Mouse (Mus musculus): ENCODE results near the gene Mrtfa. TPM values are rescaled to one million over a fixed set of nuclear protein-coding genes. Genes with fewer than 3 reads are reported as not detected.

Gene Mrtfa
- polyA plus RNA-seq, 1 experiment from 2014 or later = 31.3 TPM

- 79% methylated on average over 5 of the region's 5 CpGs for WGBS
These were observed 123.6 kb downstream of the Mrtfa start for GRCm38 (mm10) chr15:81066976-81067375.

GRCm38 (mm10) chr15:81064661-81065060 is 125.9 kb downstream of the Mrtfa start:
- no peak overlapping the region for H3K4me3 ChIP-seq (ENCODE audit: low read depth, low read length)
- WGBS = 94% methylated on average over 4 of the region's 4 CpGs
- H3K27me3 ChIP-seq (ENCODE audit: control insufficient read depth, insufficient read depth, low read length) = no peaks in the 10 kb centered on the region
- no peak overlapping the region for H3K9ac ChIP-seq (replicated peaks; ENCODE audit: low read depth, low read length)
- no peak for ATAC-seq (ENCODE audit: low read depth)
- H3K4me1 ChIP-seq (ENCODE audit: control insufficient read depth, insufficient read depth, low read length) = peaks cover 13% of the 10 kb centered on the region; the same call in 1 of the 2 replicates
- H3K27ac ChIP-seq (ENCODE audit: low read depth, low read length) = no peak overlapping the region
- H3K9me3 ChIP-seq (ENCODE audit: control insufficient read depth, low read length) = no peaks in the 10 kb centered on the region
- no peaks in the 10 kb centered on the region for H3K36me3 ChIP-seq (ENCODE audit: control insufficient read depth, insufficient read depth, low read length)
- H3K4me2 ChIP-seq (ENCODE audit: low read depth, low read length) = no peak overlapping the region

More at GRCm38 (mm10) chr15:81066976-81067375, 123.6 kb downstream of the Mrtfa start:
- H3K27me3 ChIP-seq (ENCODE audit: control insufficient read depth, insufficient read depth, low read length) = no peaks in the 10 kb centered on the region
- no peak overlapping the region for H3K9ac ChIP-seq (replicated peaks; ENCODE audit: low read depth, low read length)
- no peak for ATAC-seq (ENCODE audit: low read depth)
- H3K4me3 ChIP-seq (ENCODE audit: low read depth, low read length) = no peak overlapping the region
- no peak overlapping the region for H3K27ac ChIP-seq (ENCODE audit: low read depth, low read length)
- H3K4me2 ChIP-seq (ENCODE audit: low read depth, low read length) = no peak overlapping the region
- H3K9me3 ChIP-seq (ENCODE audit: control insufficient read depth, low read length) = no peaks in the 10 kb centered on the region
- H3K36me3 ChIP-seq (ENCODE audit: control insufficient read depth, insufficient read depth, low read length) = no peaks in the 10 kb centered on the region
- H3K4me1 ChIP-seq (ENCODE audit: control insufficient read depth, insufficient read depth, low read length) = peaks cover 11% of the 10 kb centered on the region; the same call in 1 of the 2 replicates

- 28% methylated on average over 1 of the region's 1 CpGs for WGBS
- Histone ChIP-seq H3K9ac (replicated peaks; ENCODE audit: low read depth, low read length) (no peak overlapping the region), H3K27me3 (ENCODE audit: control insufficient read depth, insufficient read depth, low read length) (no peaks in the 10 kb centered on the region), H3K4me2 (ENCODE audit: low read depth, low read length) (no peak overlapping the region), H3K4me3 (ENCODE audit: low read depth, low read length) (no peak overlapping the region), H3K4me1 (ENCODE audit: control insufficient read depth, insufficient read depth, low read length) (peaks cover 13% of the 10 kb centered on the region; the same call in 1 of the 2 replicates), H3K27ac (ENCODE audit: low read depth, low read length) (no peak overlapping the region), H3K9me3 (ENCODE audit: control insufficient read depth, low read length) (no peaks in the 10 kb centered on the region), H3K36me3 (ENCODE audit: control insufficient read depth, insufficient read depth, low read length) (no peaks in the 10 kb centered on the region)
- ATAC-seq (ENCODE audit: low read depth) = no peak
These were observed 126.4 kb downstream of the Mrtfa start for GRCm38 (mm10) chr15:81064143-81064542.

- H3K27me3 ChIP-seq (ENCODE audit: control insufficient read depth, insufficient read depth, low read length) = no peaks in the 10 kb centered on the region
- H3K4me2 ChIP-seq (ENCODE audit: low read depth, low read length) = no peak overlapping the region
- no peak overlapping the region for H3K9ac ChIP-seq (replicated peaks; ENCODE audit: low read depth, low read length)
- no peak overlapping the region for H3K27ac ChIP-seq (ENCODE audit: low read depth, low read length)
- peaks cover 13% of the 10 kb centered on the region; the same call in 1 of the 2 replicates for H3K4me1 ChIP-seq (ENCODE audit: control insufficient read depth, insufficient read depth, low read length)
- H3K4me3 ChIP-seq (ENCODE audit: low read depth, low read length) = no peak overlapping the region
- no peaks in the 10 kb centered on the region for H3K9me3 ChIP-seq (ENCODE audit: control insufficient read depth, low read length)
- no peak for ATAC-seq (ENCODE audit: low read depth)
- H3K36me3 ChIP-seq (ENCODE audit: control insufficient read depth, insufficient read depth, low read length) = no peaks in the 10 kb centered on the region
- 55% methylated on average over 8 of the region's 8 CpGs for WGBS
These were observed 127.9 kb downstream of the Mrtfa start for GRCm38 (mm10) chr15:81062616-81063015.

DNA sequence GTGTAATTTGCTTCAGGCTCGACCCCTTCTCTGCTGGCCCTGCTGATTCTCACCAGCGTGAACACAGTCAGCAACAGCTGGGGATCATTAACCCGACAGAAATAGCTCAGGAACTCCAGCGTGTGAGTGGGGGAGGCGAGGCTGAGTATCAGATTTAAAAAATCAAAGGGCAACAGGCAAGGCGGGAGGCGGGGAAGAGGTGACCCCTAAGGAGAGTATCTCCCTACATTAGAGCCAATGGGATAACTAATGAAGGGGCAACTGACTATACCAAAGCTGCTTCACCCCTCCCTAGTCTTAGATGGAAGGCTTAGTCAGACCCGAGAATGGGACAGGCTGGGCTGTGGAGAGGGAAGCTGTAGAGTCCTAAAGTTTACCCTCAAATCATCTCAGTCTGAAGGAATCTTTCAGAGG is 128.4 kb downstream of the Mrtfa start:
- 17% methylated on average over 8 of the region's 8 CpGs for WGBS
- peaks cover 13% of the 10 kb centered on the region; the same call in 1 of the 2 replicates for H3K4me1 ChIP-seq (ENCODE audit: control insufficient read depth, insufficient read depth, low read length)

DNA sequence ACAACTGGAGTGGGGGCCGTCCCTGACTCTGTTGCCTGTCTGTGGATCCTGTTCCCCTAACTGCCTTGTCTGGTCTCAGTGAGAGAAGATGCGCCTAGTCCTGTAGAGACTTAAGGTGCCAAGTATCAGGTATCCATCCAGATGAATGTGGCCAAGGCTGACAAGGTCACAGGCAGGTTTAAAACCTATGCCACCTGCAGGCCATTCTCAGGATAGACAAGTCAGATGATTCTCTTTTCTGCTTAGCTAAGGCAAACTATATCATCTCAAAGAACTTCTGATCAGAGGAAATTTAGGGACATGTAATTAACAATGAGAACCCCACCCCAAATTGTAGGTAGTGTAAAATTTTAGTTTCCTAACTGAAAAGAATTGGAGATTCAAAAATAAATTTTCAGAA is 129.6 kb downstream of the Mrtfa start:
- Histone ChIP-seq H3K36me3 (ENCODE audit: control insufficient read depth, insufficient read depth, low read length) (no peaks in the 10 kb centered on the region), H3K27me3 (ENCODE audit: control insufficient read depth, insufficient read depth, low read length) (no peaks in the 10 kb centered on the region), H3K4me2 (ENCODE audit: low read depth, low read length) (no peak overlapping the region), H3K27ac (ENCODE audit: low read depth, low read length) (no peak overlapping the region), H3K4me1 (ENCODE audit: control insufficient read depth, insufficient read depth, low read length) (peaks cover 13% of the 10 kb centered on the region; the same call in 1 of the 2 replicates), H3K4me3 (ENCODE audit: low read depth, low read length) (no peak overlapping the region), H3K9me3 (ENCODE audit: control insufficient read depth, low read length) (no peaks in the 10 kb centered on the region), H3K9ac (replicated peaks; ENCODE audit: low read depth, low read length) (no peak overlapping the region)
- WGBS = 98% methylated on average over 2 of the region's 2 CpGs
- no peak for ATAC-seq (ENCODE audit: low read depth)

More for the DNA sequence above, 128.4 kb downstream of the Mrtfa start:
- Histone ChIP-seq H3K9ac (replicated peaks; ENCODE audit: low read depth, low read length) (no peak overlapping the region), H3K27me3 (ENCODE audit: control insufficient read depth, insufficient read depth, low read length) (no peaks in the 10 kb centered on the region), H3K4me3 (ENCODE audit: low read depth, low read length) (no peak overlapping the region), H3K4me2 (ENCODE audit: low read depth, low read length) (no peak overlapping the region), H3K27ac (ENCODE audit: low read depth, low read length) (no peak overlapping the region), H3K36me3 (ENCODE audit: control insufficient read depth, insufficient read depth, low read length) (no peaks in the 10 kb centered on the region), H3K9me3 (ENCODE audit: control insufficient read depth, low read length) (no peaks in the 10 kb centered on the region)
- ATAC-seq (ENCODE audit: low read depth) = no peak

GRCm38 (mm10) chr15:81057736-81058135 is 132.8 kb downstream of the Mrtfa start:
- no peak for ATAC-seq (ENCODE audit: low read depth)
- H3K4me1 ChIP-seq (ENCODE audit: control insufficient read depth, insufficient read depth, low read length) = peaks cover 9% of the 10 kb centered on the region; the same call in 1 of the 2 replicates
- H3K27ac ChIP-seq (ENCODE audit: low read depth, low read length) = no peak overlapping the region
- no peaks in the 10 kb centered on the region for H3K27me3 ChIP-seq (ENCODE audit: control insufficient read depth, insufficient read depth, low read length)
- H3K36me3 ChIP-seq (ENCODE audit: control insufficient read depth, insufficient read depth, low read length) = no peaks in the 10 kb centered on the region
- no peak overlapping the region for H3K4me2 ChIP-seq (ENCODE audit: low read depth, low read length)
- 92% methylated on average over 5 of the region's 5 CpGs for WGBS
- no peaks in the 10 kb centered on the region for H3K9me3 ChIP-seq (ENCODE audit: control insufficient read depth, low read length)
- no peak overlapping the region for H3K9ac ChIP-seq (replicated peaks; ENCODE audit: low read depth, low read length)
- no peak overlapping the region for H3K4me3 ChIP-seq (ENCODE audit: low read depth, low read length)

DNA sequence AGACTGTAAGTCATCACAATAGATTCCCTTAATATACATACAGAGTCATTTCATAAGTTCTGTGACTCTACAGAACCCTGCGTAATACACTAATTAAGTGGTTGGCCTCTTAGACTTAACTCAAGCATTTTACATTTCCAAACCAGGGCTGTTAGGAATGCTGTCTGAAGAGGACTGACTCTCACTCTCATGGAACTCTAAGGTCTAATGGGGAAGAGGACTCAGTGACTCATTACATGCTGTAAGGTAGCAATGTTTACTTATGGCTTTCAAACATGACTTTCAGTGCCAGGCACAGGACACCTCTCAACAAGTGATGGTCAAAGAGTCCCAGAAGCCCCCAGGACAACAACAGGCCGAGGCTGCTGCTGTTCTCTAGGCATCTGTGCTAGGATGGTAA is 135.1 kb downstream of the Mrtfa start:
- Histone ChIP-seq H3K9ac (replicated peaks; ENCODE audit: low read depth, low read length) (no peak overlapping the region), H3K4me3 (ENCODE audit: low read depth, low read length) (no peak overlapping the region), H3K9me3 (ENCODE audit: control insufficient read depth, low read length) (no peaks in the 10 kb centered on the region), H3K27me3 (ENCODE audit: control insufficient read depth, insufficient read depth, low read length) (no peaks in the 10 kb centered on the region), H3K36me3 (ENCODE audit: control insufficient read depth, insufficient read depth, low read length) (no peaks in the 10 kb centered on the region), H3K4me2 (ENCODE audit: low read depth, low read length) (no peak overlapping the region), H3K4me1 (ENCODE audit: control insufficient read depth, insufficient read depth, low read length) (no peaks in the 10 kb centered on the region), H3K27ac (ENCODE audit: low read depth, low read length) (no peak overlapping the region)
- no peak for ATAC-seq (ENCODE audit: low read depth)
- WGBS = 98% methylated on average over 2 of the region's 2 CpGs

DNA sequence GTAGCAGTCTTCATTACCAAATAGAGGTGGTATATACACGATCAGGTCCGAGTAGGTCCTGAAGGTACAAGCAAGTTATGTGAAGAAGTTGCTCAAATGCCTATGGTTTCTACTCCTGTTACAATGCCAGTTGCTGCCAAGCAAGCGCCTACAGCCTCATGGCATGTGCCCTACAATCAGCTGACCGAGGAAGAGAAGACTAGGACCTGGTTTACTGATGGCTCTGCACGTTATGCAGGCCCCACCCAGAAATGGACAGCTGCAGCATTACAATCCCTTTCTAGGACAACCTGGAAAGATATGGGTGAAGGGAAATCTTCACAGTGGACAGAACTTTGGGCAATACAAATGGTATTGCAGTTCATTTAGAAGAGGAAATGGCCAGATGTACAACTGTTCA is 138.1 kb downstream of the Mrtfa start:
- WGBS = 98% methylated on average over 5 of the region's 5 CpGs
- no peaks in the 10 kb centered on the region for H3K36me3 ChIP-seq (ENCODE audit: control insufficient read depth, insufficient read depth, low read length)
- no peak overlapping the region for H3K9ac ChIP-seq (replicated peaks; ENCODE audit: low read depth, low read length)
- H3K27me3 ChIP-seq (ENCODE audit: control insufficient read depth, insufficient read depth, low read length) = no peaks in the 10 kb centered on the region
- H3K27ac ChIP-seq (ENCODE audit: low read depth, low read length) = no peak overlapping the region
- no peaks in the 10 kb centered on the region for H3K4me1 ChIP-seq (ENCODE audit: control insufficient read depth, insufficient read depth, low read length)
- no peak overlapping the region for H3K4me2 ChIP-seq (ENCODE audit: low read depth, low read length)
- H3K4me3 ChIP-seq (ENCODE audit: low read depth, low read length) = no peak overlapping the region
- H3K9me3 ChIP-seq (ENCODE audit: control insufficient read depth, low read length) = no peaks in the 10 kb centered on the region
- no peak for ATAC-seq (ENCODE audit: low read depth)
